Mouse (Mus musculus) kidney, adult 2 months (tissue): Measurements from ENCODE around the gene 1810055G02Rik. TPM values are rescaled to one million over a fixed set of nuclear protein-coding genes. Genes with fewer than 3 reads are reported as not detected.
A peak's percentile ranks its signal among the peaks of the same experiment; 100 is the strongest.

Experiments used
- DNase-seq: peaks from one replicate; pipeline ENCODE4 v3.0.0; 2021
- H3K27ac ChIP-seq: fragments of 200-500 bp; 2 replicates; pipeline ENCODE4 v1.5.1; 2012; ENCODE audit warnings: low read depth, low read length, control low read depth, inconsistent platforms; ENCODE audit not compliant: insufficient read depth
- H3K27me3 ChIP-seq: fragments of 200-500 bp; replicated peaks from 2 replicates; pipeline ENCODE4 v1.6.1; 2012; ENCODE audit warnings: mild to moderate bottlenecking, moderate library complexity, low read length, inconsistent platforms; ENCODE audit not compliant: control insufficient read depth, insufficient read depth
- H3K36me3 ChIP-seq: fragments of 200-500 bp; 2 replicates; pipeline ENCODE4 v1.6.1; 2012; ENCODE audit warnings: mild to moderate bottlenecking, moderate library complexity, low read length, inconsistent platforms; ENCODE audit not compliant: control insufficient read depth, insufficient read depth
- H3K4me1 ChIP-seq: fragments of 200-500 bp; 2 replicates; pipeline ENCODE4 v1.6.1; 2011; ENCODE audit warnings: low read length; ENCODE audit not compliant: control insufficient read depth, insufficient read depth
- H3K4me3 ChIP-seq: fragments of 200-500 bp; 2 replicates; pipeline ENCODE4 v1.5.1; 2011; ENCODE audit warnings: mild to moderate bottlenecking, low read depth, low read length, control low read depth; ENCODE audit not compliant: insufficient read depth
- CTCF ChIP-seq: fragments of 200-500 bp; conservative IDR thresholded peaks from 2 replicates; pipeline ENCODE4 v1.5.1; 2011; ENCODE audit warnings: low read depth, mild to moderate bottlenecking, control low read depth, low read length, moderate library complexity, mixed read lengths; ENCODE audit not compliant: insufficient read depth, insufficient read length
- POLR2A ChIP-seq: fragments of 200-500 bp; IDR thresholded peaks from one replicate; pipeline ENCODE4 v1.6.1; 2011; ENCODE audit warnings: low read depth, low read length, control low read depth
- WGBS: fragments of 180-500 bp; shearing (Covaris S2); methylation state at CpG from one replicate; pipeline ENCODE4 v1.1.7; 2018; 5-methylcytosine and 5-hydroxymethylcytosine counted together
- polyA plus RNA-seq: library from polyadenylated mRNA; depleted of rRNA; stranded (reverse); fragments of >200 nt; gene quantifications from 2 replicates; pipeline ENCODE4 v1.2.3, GENCODE M21; 2012

The 1810055G02Rik gene
- polyA plus RNA-seq, 1 experiment: 18.8 TPM

DNA sequence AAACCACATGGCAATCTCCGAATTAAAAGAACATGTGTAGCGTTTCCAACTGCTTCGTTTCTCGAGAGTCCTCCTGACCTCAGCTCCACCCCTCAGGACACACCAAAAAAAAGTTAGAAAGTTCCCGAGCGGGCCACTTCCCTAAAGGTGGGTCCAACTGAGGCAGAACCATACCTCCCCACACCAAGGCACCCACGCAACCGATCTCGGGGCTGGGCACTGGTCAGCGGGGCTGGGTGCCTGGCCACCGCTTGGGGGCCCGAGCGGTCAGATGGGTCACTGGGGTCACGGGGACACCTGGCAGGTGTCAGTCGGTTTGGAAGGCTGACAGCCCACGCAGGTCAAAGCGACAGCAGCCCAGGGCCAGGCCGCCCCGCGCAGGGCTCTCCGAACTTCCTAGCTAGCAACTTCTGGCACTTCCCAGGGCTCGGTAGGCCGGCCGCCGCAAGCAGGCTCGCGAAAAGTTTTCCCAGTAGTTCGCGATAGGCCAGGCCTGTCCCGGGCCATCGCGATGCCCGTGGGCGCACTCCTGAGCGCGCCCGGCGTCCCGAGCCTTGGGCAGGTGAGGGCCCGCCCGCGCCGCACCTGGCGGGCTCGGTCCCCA lies 22.4 kb upstream of the 1810055G02Rik start:
- H3K27ac ChIP-seq: peak overlapping the region; percentile 15
- H3K36me3 ChIP-seq: no peaks in the 10 kb centered on the region
- H3K27me3 ChIP-seq: no peaks in the 10 kb centered on the region
- peak; percentile 54 for DNase-seq
- TF ChIP-seq CTCF (no peak), POLR2A (no peak)
- peaks cover 40% of the 10 kb centered on the region for H3K4me1 ChIP-seq
- 2% methylated on average over 45 of the region's 45 CpGs for WGBS
- peak overlapping the region; percentile 64 for H3K4me3 ChIP-seq

DNA sequence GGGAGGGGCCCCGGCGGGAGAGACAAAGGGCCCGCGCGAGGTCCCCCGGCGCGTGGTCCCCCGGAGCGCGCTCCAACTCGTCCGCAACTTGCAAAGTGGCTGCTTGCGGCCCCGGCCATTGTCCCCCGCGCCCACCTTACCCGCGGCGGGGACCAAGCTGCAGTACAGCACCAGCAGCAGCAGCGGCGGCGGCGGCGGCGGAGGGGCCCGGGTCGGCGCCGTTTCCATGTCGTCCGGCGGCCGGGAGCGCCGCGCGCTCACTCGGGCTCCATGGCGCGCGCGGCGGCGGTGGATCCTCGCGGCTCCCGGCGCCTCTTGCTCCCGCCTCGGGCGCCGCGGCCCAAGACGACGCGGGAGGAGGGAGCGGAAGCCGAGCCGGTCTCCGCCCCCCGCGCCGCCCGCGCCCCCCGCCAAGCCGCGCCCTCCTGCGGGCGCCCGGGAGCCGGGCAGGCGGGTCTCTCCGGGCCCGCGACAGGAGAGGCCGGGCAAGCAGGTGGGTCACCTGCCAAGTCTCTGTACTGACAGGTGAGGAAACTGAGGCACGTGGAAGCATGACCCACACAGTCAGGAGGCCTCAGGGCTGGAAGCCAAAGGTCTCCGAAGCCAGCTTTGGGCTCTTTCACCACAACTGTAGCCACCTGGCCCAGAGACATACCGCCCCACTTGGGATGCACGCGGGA lies 21.7 kb upstream of the 1810055G02Rik start, which contains the start of gene Lrp5:
Lrp5 (minus strand) TSS at position 350 of the 680 bp plus-strand sequence.
- WGBS: 1% methylated on average over 83 of the region's 83 CpGs
- peak within 1 kb of the TSS; percentile 64 for H3K4me3 ChIP-seq
- H3K27ac ChIP-seq: peak within 1 kb of the TSS; percentile 22
- DNase-seq: peak; percentile 74
- peaks cover 34% of the 10 kb centered on the region for H3K4me1 ChIP-seq
- no peak for TF ChIP-seq POLR2A
- no peak for TF ChIP-seq CTCF
- H3K27me3 ChIP-seq: no peaks in the 10 kb centered on the region
- H3K36me3 ChIP-seq: no peaks in the 10 kb centered on the region

DNA sequence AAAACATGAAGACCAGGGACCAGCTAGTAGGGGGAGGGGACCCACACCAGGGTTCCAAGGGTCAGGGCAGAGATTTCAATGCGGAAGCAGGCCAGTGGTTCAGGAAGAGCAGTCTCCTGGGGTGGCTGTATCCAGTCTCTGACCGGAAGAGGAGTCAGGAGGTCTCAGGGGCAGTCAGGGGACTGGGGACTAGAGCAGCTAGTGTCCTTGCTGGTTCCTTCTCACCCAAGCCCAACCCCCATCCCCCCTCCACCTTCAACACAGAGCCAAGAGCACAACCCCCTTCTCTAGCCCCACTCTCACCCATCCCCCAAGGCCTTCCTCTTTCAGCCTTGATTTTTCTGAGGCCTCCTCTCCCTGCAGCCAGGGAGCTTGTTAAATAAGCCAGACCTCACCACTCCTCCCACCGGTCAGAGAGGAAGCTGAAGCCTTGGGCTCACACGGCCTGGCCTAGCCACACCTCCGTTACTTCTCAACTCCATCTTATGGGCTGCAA lies 20.4 kb upstream of the 1810055G02Rik start:
- no peak overlapping the region; the same call in 1 of the 2 replicates for H3K27ac ChIP-seq
- no peaks in the 10 kb centered on the region for H3K27me3 ChIP-seq
- H3K4me1 ChIP-seq: peaks cover 22% of the 10 kb centered on the region
- TF ChIP-seq POLR2A (no peak), CTCF (no peak)
- H3K4me3 ChIP-seq: no peak overlapping the region
- H3K36me3 ChIP-seq: no peaks in the 10 kb centered on the region
- WGBS: 58% methylated on average over 5 of the region's 5 CpGs
- peak; percentile 72 for DNase-seq

DNA sequence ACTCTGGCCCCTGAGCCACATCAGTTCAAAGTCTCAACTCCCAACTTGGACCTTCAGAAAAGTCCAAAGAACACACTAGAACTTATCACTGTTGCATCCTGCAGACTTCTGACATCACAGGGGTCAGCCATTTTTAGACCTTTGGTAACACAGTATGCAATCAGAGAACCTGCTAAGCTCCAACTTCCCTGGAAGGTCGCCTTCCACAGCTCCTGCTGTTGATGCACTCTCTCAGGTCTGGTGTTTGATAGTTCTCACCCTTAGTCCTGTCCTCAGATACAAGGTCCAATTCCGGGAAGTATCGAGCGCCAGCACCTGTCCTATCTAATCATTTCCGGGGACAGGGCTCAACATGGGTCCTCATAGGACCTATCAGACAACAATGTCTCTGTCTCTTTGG lies 16.8 kb upstream of the 1810055G02Rik start:
- Histone ChIP-seq H3K4me1 (peaks cover 9% of the 10 kb centered on the region; the same call in 1 of the 2 replicates), H3K27me3 (no peaks in the 10 kb centered on the region), H3K36me3 (no peaks in the 10 kb centered on the region), H3K27ac (no peak overlapping the region), H3K4me3 (no peak overlapping the region)
- DNase-seq: peak; percentile 47
- TF ChIP-seq POLR2A (no peak), CTCF (no peak)
- WGBS: 91% methylated on average over 5 of the region's 5 CpGs

DNA sequence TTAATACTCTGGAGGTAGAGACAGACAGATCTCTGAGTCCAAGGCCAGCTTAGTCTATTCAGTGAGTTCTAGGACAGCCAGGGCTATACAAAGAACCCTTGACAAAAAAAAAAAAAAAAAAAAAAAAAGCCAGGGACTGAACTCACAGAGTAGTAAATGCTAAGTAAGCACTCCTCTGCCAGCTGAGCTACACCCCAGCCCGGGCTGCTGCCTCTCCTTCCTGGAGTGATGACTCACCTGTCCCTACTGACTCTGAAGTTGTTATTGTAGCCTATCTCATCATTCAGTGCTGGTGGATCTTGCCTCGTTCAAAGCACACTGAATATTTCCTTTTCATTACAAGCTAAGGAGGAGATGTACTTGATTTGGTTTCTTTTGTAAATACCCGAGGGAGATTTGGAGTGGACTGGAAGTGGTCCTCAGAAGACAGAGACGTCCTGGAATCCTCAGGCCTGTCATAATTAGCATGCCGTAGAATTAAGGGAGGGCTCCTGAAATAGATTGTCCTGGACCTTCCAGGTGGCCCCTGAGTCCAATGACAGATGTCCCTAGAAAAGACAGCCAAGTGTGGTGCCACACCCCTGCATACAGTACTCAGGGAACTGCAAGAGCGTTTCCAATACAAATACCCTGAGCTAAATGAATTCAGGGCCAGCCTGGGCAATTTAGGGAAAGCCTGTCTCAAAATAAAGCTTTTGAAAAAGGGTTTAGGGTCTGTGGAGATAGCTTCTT lies 15.5 kb upstream of the 1810055G02Rik start:
- Histone ChIP-seq H3K27me3 (no peaks in the 10 kb centered on the region), H3K36me3 (no peaks in the 10 kb centered on the region), H3K4me3 (no peak overlapping the region), H3K27ac (no peak overlapping the region), H3K4me1 (0 out of 2 replicates have a peak, but pooled peaks cover 1% of the 10 kb centered on the region)
- no peak for TF ChIP-seq CTCF
- no peak for TF ChIP-seq POLR2A
- no peak for DNase-seq
- WGBS: 68% methylated on average over 6 of the region's 6 CpGs

DNA sequence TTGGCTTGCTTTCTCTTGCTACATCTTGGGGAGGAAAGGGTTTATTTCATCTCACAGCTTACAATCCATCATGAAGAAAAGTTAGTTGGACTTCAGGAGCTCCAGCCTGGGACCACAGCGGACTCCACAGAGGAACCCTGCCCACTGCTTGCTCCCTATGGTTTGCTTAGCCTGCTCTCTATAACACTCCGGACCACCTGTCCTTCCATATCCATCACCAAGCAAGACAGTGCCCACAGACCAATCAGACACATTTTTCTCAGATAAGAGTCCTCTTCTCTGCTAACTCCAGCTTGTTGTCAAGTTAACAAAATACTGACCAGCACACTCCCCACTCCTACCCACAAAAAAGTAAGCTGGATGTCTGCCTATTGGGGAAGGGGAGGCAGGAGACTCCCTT lies 13.6 kb upstream of the 1810055G02Rik start:
- TF ChIP-seq POLR2A (no peak), CTCF (no peak)
- DNase-seq: no peak
- Histone ChIP-seq H3K27ac (no peak overlapping the region), H3K4me3 (no peak overlapping the region), H3K4me1 (no peaks in the 10 kb centered on the region), H3K36me3 (no peaks in the 10 kb centered on the region), H3K27me3 (no peaks in the 10 kb centered on the region)
- WGBS: 95% methylated on average over 2 of the region's 2 CpGs
